Mouse (Mus musculus) embryonic facial prominence, embryonic 12.5 days (tissue): ENCODE data around the gene Tcf12. TPM values are rescaled to one million over a fixed set of nuclear protein-coding genes. Genes with fewer than 3 reads are reported as not detected.

Experiments used
- ATAC-seq: fragments of 200-750 bp; cut with Nextera tagmentation; 2 replicates; pipeline ENCODE4 v1.8.0; 2017; ENCODE audit not compliant: insufficient number of reproducible peaks, insufficient read depth, low FRiP score, low TSS enrichment
- H3K27ac ChIP-seq: fragments of 300-500 bp; sonication (generic); 2 replicates; pipeline ENCODE4 v1.5.1; 2016; ENCODE audit warnings: mild to moderate bottlenecking
- H3K27me3 ChIP-seq: fragments of 300-500 bp; sonication (generic); 2 replicates; pipeline ENCODE4 v1.6.1; 2016; ENCODE audit warnings: mild to moderate bottlenecking, moderate library complexity
- H3K36me3 ChIP-seq: fragments of 300-500 bp; sonication (generic); 2 replicates; pipeline ENCODE4 v1.6.1; 2016; ENCODE audit warnings: mild to moderate bottlenecking
- H3K4me1 ChIP-seq: fragments of 300-500 bp; sonication (generic); 2 replicates; pipeline ENCODE4 v1.6.1; 2016
- H3K4me2 ChIP-seq: fragments of 300-500 bp; sonication (generic); replicated peaks from 2 replicates; pipeline ENCODE4 v1.6.1; 2016; ENCODE audit warnings: mild to moderate bottlenecking, moderate library complexity
- H3K4me3 ChIP-seq: fragments of 300-500 bp; sonication (generic); 2 replicates; pipeline ENCODE4 v1.5.1; 2016; ENCODE audit warnings: mild to moderate bottlenecking
- H3K9ac ChIP-seq: fragments of 300-500 bp; sonication (generic); 2 replicates; pipeline ENCODE4 v1.6.1; 2016; ENCODE audit warnings: mild to moderate bottlenecking, moderate library complexity
- H3K9me3 ChIP-seq: fragments of 300-500 bp; sonication (generic); 2 replicates; pipeline ENCODE4 v1.6.1; 2016; ENCODE audit warnings: mild to moderate bottlenecking, moderate library complexity
- WGBS: fragments of 180-500 bp; shearing (Covaris S2); methylation state at CpG from one replicate; pipeline ENCODE4 v1.1.7; 2016; 5-methylcytosine and 5-hydroxymethylcytosine counted together
- polyA plus RNA-seq: library from polyadenylated mRNA; unstranded; fragments of >200 nt; fragmentation: Nextera tagmentation; extraction: Ambion mirVana; gene quantifications from 2 replicates; pipeline ENCODE4 v1.2.1, GENCODE M21; 2016

The Tcf12 gene
- polyA plus RNA-seq, 1 experiment from 2014 or later, result 162 TPM

DNA sequence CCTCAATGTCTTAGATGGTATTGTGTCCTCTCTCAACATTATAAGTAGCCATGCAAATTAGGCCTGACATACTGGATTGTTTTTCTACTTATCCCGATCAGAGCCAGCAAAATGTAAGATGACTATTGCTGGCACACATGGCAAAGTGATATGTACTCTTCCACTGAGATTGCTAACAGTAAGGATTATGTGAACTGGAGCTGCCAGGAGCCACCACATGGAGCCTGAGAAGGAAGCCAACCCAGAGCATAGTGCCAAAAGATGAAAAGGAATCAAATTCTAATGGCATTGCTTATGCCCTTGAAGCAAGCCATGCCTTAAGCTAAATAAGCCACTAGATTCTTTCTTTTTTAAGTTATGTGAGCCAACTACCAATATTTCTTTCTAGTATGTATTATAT, 13.8 kb upstream of the Tcf12 start:
- 79% methylated on average over 1 of the region's 1 CpGs for WGBS

GRCm38 (mm10) chr9:72118490-72118889, 6.8 kb upstream of the Tcf12 start:
- Histone ChIP-seq H3K9ac (no peak overlapping the region), H3K4me3 (no peak overlapping the region), H3K4me2 (no peak overlapping the region), H3K36me3 (no peaks in the 10 kb centered on the region), H3K4me1 (no peaks in the 10 kb centered on the region), H3K27ac (no peak overlapping the region), H3K9me3 (no peaks in the 10 kb centered on the region), H3K27me3 (no peaks in the 10 kb centered on the region)
- no peak for ATAC-seq

More for the DNA sequence above, 13.8 kb upstream of the Tcf12 start:
- no peak overlapping the region for H3K4me3 ChIP-seq
- H3K4me1 ChIP-seq, result peaks cover 3% of the 10 kb centered on the region; the same call in 1 of the 2 replicates
- H3K36me3 ChIP-seq, result no peaks in the 10 kb centered on the region
- no peak overlapping the region for H3K9ac ChIP-seq
- H3K9me3 ChIP-seq, result no peaks in the 10 kb centered on the region
- H3K4me2 ChIP-seq, result no peak overlapping the region
- no peaks in the 10 kb centered on the region for H3K27me3 ChIP-seq
- no peak overlapping the region for H3K27ac ChIP-seq
- ATAC-seq, result no peak

DNA sequence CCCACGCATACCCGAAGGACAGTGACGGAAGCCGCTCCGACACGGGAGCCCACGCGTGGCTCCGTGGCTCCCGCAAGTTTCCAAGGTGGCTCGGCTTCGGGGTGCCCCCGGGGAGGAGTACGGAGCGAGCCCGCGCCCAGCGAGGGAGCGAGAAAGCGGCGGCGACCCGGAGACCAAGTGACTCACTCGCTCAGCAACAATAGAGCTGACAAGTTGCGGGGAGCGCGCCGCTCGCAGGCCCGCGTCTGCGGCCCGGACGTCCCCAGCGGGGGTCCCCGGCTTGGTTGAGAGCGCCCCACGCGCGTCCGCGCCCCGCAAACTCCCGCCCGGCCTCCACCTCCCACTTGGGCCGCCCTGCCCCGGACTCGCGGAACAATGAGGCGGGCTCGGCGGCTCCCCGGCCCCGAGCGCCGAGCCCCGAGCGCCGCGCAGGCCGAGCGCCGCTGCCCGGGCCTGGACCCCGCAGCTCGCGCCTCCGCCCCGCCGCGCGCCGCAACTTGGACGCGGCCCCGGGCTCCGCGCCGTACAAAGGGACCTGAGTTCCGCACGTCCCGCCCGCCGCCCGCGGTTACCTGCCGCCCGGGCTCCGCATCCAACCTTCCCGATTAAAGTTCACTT, 558 bp downstream of the Tcf12 start:
- H3K27me3 ChIP-seq, result no peaks in the 10 kb centered on the region
- WGBS, result under 1% methylated on average over 90 of the region's 90 CpGs
- peaks cover 13% of the 10 kb centered on the region; the same call in 1 of the 2 replicates for H3K4me1 ChIP-seq
- H3K4me3 ChIP-seq, result peak overlapping the region; percentile 90
- H3K27ac ChIP-seq, result peak overlapping the region; percentile 93
- H3K9ac ChIP-seq, result peak overlapping the region; percentile 87
- H3K9me3 ChIP-seq, result no peaks in the 10 kb centered on the region
- no peaks in the 10 kb centered on the region for H3K36me3 ChIP-seq
- peak overlapping the region; percentile 72 for H3K4me2 ChIP-seq
- ATAC-seq, result peak; percentile 77; the same call in 1 of the 2 replicates

- WGBS, result under 1% methylated on average over 21 of the region's 23 CpGs
- 0 out of 2 replicates have a peak, but pooled peaks have one; percentile 13 for ATAC-seq
- peak overlapping the region; percentile 87 for H3K9ac ChIP-seq
These were observed 1.1 kb downstream of the Tcf12 start for GRCm38 (mm10) chr9:72110627-72111003.

GRCm38 (mm10) chr9:72103471-72103870, 8.2 kb downstream of the Tcf12 start:
- no peak for ATAC-seq
- WGBS, result 91% methylated on average over 1 of the region's 1 CpGs

More at GRCm38 (mm10) chr9:72110627-72111003, 1.1 kb downstream of the Tcf12 start:
- H3K9me3 ChIP-seq, result no peaks in the 10 kb centered on the region
- no peaks in the 10 kb centered on the region for H3K36me3 ChIP-seq
- H3K4me3 ChIP-seq, result peak overlapping the region; percentile 90
- peaks cover 13% of the 10 kb centered on the region; the same call in 1 of the 2 replicates for H3K4me1 ChIP-seq
- no peaks in the 10 kb centered on the region for H3K27me3 ChIP-seq
- peak overlapping the region; percentile 93 for H3K27ac ChIP-seq
- peak overlapping the region; percentile 72 for H3K4me2 ChIP-seq

GRCm38 (mm10) chr9:72099945-72100685, 11.6 kb downstream of the Tcf12 start:
- WGBS, result 76% methylated on average over 7 of the region's 7 CpGs
- no peak overlapping the region for H3K9ac ChIP-seq
- no peak overlapping the region for H3K27ac ChIP-seq
- H3K4me1 ChIP-seq, result no peaks in the 10 kb centered on the region
- no peaks in the 10 kb centered on the region for H3K9me3 ChIP-seq
- no peak overlapping the region for H3K4me3 ChIP-seq
- H3K27me3 ChIP-seq, result no peaks in the 10 kb centered on the region
- no peak overlapping the region for H3K4me2 ChIP-seq
- ATAC-seq, result no peak
- H3K36me3 ChIP-seq, result peaks cover 18% of the 10 kb centered on the region

More at GRCm38 (mm10) chr9:72103471-72103870, 8.2 kb downstream of the Tcf12 start:
- no peaks in the 10 kb centered on the region for H3K27me3 ChIP-seq
- H3K4me3 ChIP-seq, result no peak overlapping the region
- H3K4me1 ChIP-seq, result 0 out of 2 replicates have a peak, but pooled peaks cover 5% of the 10 kb centered on the region
- no peak overlapping the region for H3K9ac ChIP-seq
- H3K27ac ChIP-seq, result no peak overlapping the region
- peaks cover 13% of the 10 kb centered on the region for H3K36me3 ChIP-seq
- H3K4me2 ChIP-seq, result no peak overlapping the region
- H3K9me3 ChIP-seq, result no peaks in the 10 kb centered on the region

- Histone ChIP-seq H3K36me3 (peaks cover 18% of the 10 kb centered on the region), H3K27ac (no peak overlapping the region), H3K4me3 (no peak overlapping the region), H3K9me3 (no peaks in the 10 kb centered on the region), H3K27me3 (no peaks in the 10 kb centered on the region), H3K4me2 (no peak overlapping the region), H3K9ac (no peak overlapping the region), H3K4me1 (no peaks in the 10 kb centered on the region)
- 87% methylated on average over 2 of the region's 2 CpGs for WGBS
- ATAC-seq, result no peak
These were observed 13.6 kb downstream of the Tcf12 start for GRCm38 (mm10) chr9:72098056-72098455.

DNA sequence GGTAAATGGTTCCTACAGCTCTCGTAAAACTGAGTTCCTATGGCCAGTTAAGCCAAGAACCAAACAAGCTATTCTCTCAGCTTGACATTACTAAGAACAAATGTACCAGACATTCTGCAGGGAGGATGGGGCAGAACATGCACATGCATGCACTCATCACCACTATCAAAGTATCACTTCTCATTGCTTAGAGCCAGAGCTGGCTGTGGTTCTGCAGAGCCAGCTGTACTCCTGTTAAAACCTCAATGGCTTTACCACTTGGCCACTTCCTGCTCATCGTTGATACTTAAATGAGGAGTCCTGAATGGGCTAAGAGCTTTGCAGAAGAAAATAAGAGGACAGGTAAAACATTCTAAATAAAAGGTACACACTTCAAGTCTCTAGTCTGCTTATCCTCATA, 14.6 kb downstream of the Tcf12 start:
- H3K4me3 ChIP-seq, result no peak overlapping the region
- ATAC-seq, result no peak
- H3K9ac ChIP-seq, result no peak overlapping the region
- H3K4me2 ChIP-seq, result no peak overlapping the region
- WGBS, result 90% methylated on average over 2 of the region's 2 CpGs
- H3K36me3 ChIP-seq, result peaks cover 10% of the 10 kb centered on the region; the same call in 1 of the 2 replicates
- no peaks in the 10 kb centered on the region for H3K27me3 ChIP-seq
- H3K27ac ChIP-seq, result no peak overlapping the region
- no peaks in the 10 kb centered on the region for H3K9me3 ChIP-seq
- no peaks in the 10 kb centered on the region for H3K4me1 ChIP-seq

DNA sequence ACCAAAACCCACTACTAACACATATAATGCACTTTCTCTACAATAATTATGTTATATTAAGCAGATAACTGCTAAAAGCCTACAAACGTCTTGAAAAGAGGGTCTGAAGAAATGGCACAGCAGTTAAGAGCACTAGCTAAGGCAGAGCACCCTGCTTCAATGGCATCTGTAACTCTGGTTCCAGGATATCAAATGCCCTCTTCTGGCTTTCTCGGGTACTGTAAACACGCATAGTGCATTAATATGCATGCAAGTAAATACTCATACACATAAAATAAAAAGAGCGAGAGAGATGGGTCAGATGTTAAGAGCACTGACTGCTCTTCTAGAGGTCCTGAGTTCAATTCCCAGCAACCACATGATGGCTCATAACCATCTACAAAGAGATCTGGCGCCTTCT, 17.0 kb downstream of the Tcf12 start:
- peaks cover 5% of the 10 kb centered on the region; the same call in 1 of the 2 replicates for H3K36me3 ChIP-seq
- H3K27me3 ChIP-seq, result no peaks in the 10 kb centered on the region
- H3K4me1 ChIP-seq, result no peaks in the 10 kb centered on the region
- no peak overlapping the region for H3K4me2 ChIP-seq
- H3K9ac ChIP-seq, result no peak overlapping the region
- H3K27ac ChIP-seq, result no peak overlapping the region
- H3K9me3 ChIP-seq, result no peaks in the 10 kb centered on the region
- no peak for ATAC-seq
- no peak overlapping the region for H3K4me3 ChIP-seq
- 82% methylated on average over 5 of the region's 5 CpGs for WGBS

DNA sequence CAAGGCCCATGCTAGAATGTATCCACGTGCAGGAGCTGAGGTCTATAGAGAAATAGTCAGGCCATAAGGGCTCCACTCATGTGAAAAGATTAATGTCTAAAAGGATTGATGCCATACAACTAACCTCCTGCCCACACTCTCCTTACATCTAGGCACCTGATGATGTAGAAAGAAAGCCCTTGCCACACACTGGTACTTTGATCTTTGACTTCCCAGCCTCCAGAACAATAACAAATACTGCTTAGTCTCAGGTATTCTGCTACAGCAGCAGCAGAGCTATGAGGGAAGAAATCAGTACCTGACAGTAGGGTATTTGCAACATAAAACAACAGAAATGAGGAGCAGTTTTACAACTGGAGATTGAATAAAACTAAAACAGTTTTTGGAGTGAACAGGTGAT, 19.5 kb downstream of the Tcf12 start:
- H3K4me3 ChIP-seq, result no peak overlapping the region
- no peak overlapping the region for H3K4me2 ChIP-seq
- 84% methylated on average over 1 of the region's 1 CpGs for WGBS
- no peaks in the 10 kb centered on the region for H3K4me1 ChIP-seq
- H3K36me3 ChIP-seq, result peaks cover 3% of the 10 kb centered on the region; the same call in 1 of the 2 replicates
- ATAC-seq, result no peak
- no peaks in the 10 kb centered on the region for H3K27me3 ChIP-seq
- H3K9me3 ChIP-seq, result no peaks in the 10 kb centered on the region
- H3K27ac ChIP-seq, result no peak overlapping the region
- H3K9ac ChIP-seq, result no peak overlapping the region

DNA sequence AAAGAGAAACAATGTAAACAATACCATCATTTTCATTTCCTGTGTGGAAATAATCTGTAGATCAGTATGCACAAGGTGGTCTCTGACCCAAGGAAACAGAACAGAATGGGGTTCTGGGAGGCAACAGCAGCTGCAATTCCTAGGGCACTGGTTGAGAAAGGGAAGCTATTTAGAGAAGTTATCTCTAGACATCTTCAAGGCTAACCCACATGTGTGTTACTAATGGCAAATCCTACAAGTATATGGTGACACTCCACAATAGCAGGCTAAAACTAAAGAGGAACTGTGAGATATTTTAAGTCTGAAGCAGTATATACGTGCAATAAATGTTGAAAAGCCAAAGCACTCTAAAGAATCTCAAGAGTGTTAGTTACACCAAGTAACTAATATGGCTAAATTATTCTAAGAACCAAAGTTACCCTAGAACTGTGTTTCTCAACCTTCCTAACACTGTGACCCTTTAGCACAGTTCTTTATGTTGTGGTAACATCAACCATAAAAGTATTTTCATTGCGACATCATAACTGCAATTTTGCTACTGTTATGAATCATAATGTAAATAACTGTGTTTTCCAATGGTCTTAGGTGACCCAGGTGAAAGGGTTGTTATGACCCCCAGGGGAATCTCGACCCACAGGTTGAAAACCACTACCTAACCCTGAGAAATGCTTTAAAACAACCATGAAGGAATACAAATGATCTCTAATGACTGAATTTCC, 22.6 kb downstream of the Tcf12 start:
- no peak overlapping the region for H3K27ac ChIP-seq
- H3K9ac ChIP-seq, result no peak overlapping the region
- H3K36me3 ChIP-seq, result no peaks in the 10 kb centered on the region
- H3K27me3 ChIP-seq, result no peaks in the 10 kb centered on the region
- H3K4me2 ChIP-seq, result no peak overlapping the region
- H3K9me3 ChIP-seq, result no peaks in the 10 kb centered on the region
- H3K4me3 ChIP-seq, result no peak overlapping the region
- peaks cover 2% of the 10 kb centered on the region; the same call in 1 of the 2 replicates for H3K4me1 ChIP-seq
- ATAC-seq, result no peak
- WGBS, result 82% methylated on average over 3 of the region's 3 CpGs
